Mouse (Mus musculus): Measurements from ENCODE around the gene Gm11985. TPM values are rescaled to one million over a fixed set of nuclear protein-coding genes. Genes with fewer than 3 reads are reported as not detected.

Gm11985 gene
- polyA plus RNA-seq, 1 experiment from 2014 or later = not detected

- Histone ChIP-seq H3K4me1 (ENCODE audit: control insufficient read depth, insufficient read depth, low read length) (0 out of 2 replicates have a peak, but pooled peaks cover 13% of the 10 kb centered on the region), H3K4me3 (replicated peaks; ENCODE audit: low read length) (no peak overlapping the region), H3K4me2 (ENCODE audit: low read depth, low read length) (no peak overlapping the region), H3K36me3 (ENCODE audit: control insufficient read depth, insufficient read depth, low read length) (no peaks in the 10 kb centered on the region), H3K9ac (ENCODE audit: low read length) (no peak overlapping the region), H3K27me3 (ENCODE audit: control insufficient read depth, insufficient read depth, low read length) (no peaks in the 10 kb centered on the region), H3K9me3 (replicated peaks; ENCODE audit: control insufficient read depth, low read length) (no peaks in the 10 kb centered on the region), H3K27ac (ENCODE audit: low read length) (no peak overlapping the region)
- 89% methylated on average over 8 of the region's 8 CpGs for WGBS
- ATAC-seq (ENCODE audit: insufficient read depth, low FRiP score) = no peak
Observed at GRCm38 (mm10) chr11:7138370-7138769, 50.0 kb downstream of the Gm11985 start.

DNA sequence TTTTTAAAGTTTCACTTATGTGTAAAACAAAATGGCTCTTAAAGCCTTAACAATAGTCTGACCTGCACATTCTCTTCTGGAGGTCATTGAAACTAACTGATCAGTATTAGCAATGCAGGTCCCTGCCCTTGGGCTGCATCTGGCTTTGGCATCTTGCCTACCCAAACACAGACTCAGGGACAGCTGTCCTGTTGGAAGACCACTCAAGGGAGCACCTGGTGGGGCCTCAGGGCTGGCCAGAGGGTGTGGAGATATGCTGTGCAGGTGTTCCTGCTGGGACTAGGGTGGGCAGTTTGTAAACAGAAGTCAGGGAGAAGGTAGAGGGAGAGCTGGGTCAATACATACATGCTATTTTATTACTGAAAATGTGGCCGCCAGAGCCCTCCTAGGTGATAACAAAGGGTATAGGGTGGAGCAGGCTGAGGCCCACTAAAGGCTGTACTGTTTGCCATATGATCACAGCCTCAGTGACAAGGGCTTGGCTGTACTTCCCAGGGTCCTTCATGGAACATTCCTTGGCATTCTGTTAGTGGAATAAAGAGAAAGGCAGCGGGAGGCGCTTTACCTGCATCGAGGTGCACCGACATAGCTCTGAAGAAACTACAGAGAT lies 52.0 kb downstream of the Gm11985 start:
- ATAC-seq (ENCODE audit: insufficient read depth, low FRiP score) = peak; percentile 73
- no peak overlapping the region for H3K27ac ChIP-seq (ENCODE audit: low read length)

DNA sequence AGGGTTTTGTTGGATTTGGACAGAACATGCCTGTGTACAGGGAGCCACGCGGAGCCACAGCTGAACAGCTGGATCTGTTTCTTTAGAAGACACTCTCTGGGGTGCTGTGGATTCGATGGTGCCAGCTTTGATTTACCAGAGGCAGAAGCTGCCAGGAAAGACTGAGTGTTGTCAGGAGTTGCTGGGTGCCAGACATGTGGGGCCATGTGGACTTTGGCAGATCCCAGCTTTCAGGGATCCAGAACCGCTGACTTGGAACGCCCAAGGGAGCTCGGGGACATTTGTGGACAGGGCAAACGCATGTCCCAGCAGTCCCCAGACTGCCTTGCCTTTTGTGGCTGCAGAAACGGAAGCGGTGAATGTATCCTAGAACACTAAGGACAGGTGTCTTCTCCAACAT lies 52.6 kb downstream of the Gm11985 start:
- H3K36me3 ChIP-seq (ENCODE audit: control insufficient read depth, insufficient read depth, low read length) = no peaks in the 10 kb centered on the region
- no peak overlapping the region for H3K9ac ChIP-seq (ENCODE audit: low read length)
- no peak overlapping the region for H3K27ac ChIP-seq (ENCODE audit: low read length)
- H3K27me3 ChIP-seq (ENCODE audit: control insufficient read depth, insufficient read depth, low read length) = no peaks in the 10 kb centered on the region
- no peak for ATAC-seq (ENCODE audit: insufficient read depth, low FRiP score)
- no peaks in the 10 kb centered on the region for H3K9me3 ChIP-seq (replicated peaks; ENCODE audit: control insufficient read depth, low read length)
- no peak overlapping the region for H3K4me2 ChIP-seq (ENCODE audit: low read depth, low read length)
- 0 out of 2 replicates have a peak, but pooled peaks cover 7% of the 10 kb centered on the region for H3K4me1 ChIP-seq (ENCODE audit: control insufficient read depth, insufficient read depth, low read length)
- H3K4me3 ChIP-seq (replicated peaks; ENCODE audit: low read length) = no peak overlapping the region
- WGBS = 81% methylated on average over 9 of the region's 9 CpGs

More for the DNA sequence above, 52.0 kb downstream of the Gm11985 start:
- H3K27me3 ChIP-seq (ENCODE audit: control insufficient read depth, insufficient read depth, low read length) = no peaks in the 10 kb centered on the region
- H3K4me1 ChIP-seq (ENCODE audit: control insufficient read depth, insufficient read depth, low read length) = 0 out of 2 replicates have a peak, but pooled peaks cover 7% of the 10 kb centered on the region
- no peaks in the 10 kb centered on the region for H3K9me3 ChIP-seq (replicated peaks; ENCODE audit: control insufficient read depth, low read length)
- no peak overlapping the region for H3K9ac ChIP-seq (ENCODE audit: low read length)
- no peaks in the 10 kb centered on the region for H3K36me3 ChIP-seq (ENCODE audit: control insufficient read depth, insufficient read depth, low read length)
- H3K4me2 ChIP-seq (ENCODE audit: low read depth, low read length) = no peak overlapping the region
- WGBS = 57% methylated on average over 5 of the region's 5 CpGs
- H3K4me3 ChIP-seq (replicated peaks; ENCODE audit: low read length) = no peak overlapping the region

GRCm38 (mm10) chr11:7135301-7135700 lies 53.1 kb downstream of the Gm11985 start:
- H3K27me3 ChIP-seq (ENCODE audit: control insufficient read depth, insufficient read depth, low read length) = no peaks in the 10 kb centered on the region
- no peak overlapping the region for H3K27ac ChIP-seq (ENCODE audit: low read length)
- H3K4me2 ChIP-seq (ENCODE audit: low read depth, low read length) = no peak overlapping the region
- 0 out of 2 replicates have a peak, but pooled peaks cover 7% of the 10 kb centered on the region for H3K4me1 ChIP-seq (ENCODE audit: control insufficient read depth, insufficient read depth, low read length)
- no peaks in the 10 kb centered on the region for H3K9me3 ChIP-seq (replicated peaks; ENCODE audit: control insufficient read depth, low read length)
- WGBS = 62% methylated on average over 6 of the region's 6 CpGs
- H3K9ac ChIP-seq (ENCODE audit: low read length) = no peak overlapping the region
- H3K36me3 ChIP-seq (ENCODE audit: control insufficient read depth, insufficient read depth, low read length) = no peaks in the 10 kb centered on the region
- ATAC-seq (ENCODE audit: insufficient read depth, low FRiP score) = no peak
- H3K4me3 ChIP-seq (replicated peaks; ENCODE audit: low read length) = no peak overlapping the region

DNA sequence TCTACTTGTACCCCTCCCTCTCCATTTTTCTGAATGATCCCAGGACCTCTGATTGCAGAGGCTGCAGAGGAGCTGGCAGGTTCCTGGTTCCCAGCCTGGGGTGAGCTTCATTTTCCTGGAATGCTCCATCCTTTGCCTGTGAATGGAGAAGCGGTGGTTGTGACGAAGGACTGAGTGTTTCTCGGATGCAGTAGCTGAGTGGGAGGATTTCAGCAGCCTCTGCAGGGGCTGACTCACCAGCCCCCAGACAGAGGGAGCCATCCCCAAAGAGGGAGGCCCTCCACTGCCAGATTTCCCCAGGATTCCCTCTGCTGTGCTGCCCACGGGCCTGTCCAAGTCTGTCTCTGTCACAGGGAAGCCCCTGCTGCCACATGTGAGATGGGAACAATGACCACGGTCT lies 54.0 kb downstream of the Gm11985 start:
- H3K4me1 ChIP-seq (ENCODE audit: control insufficient read depth, insufficient read depth, low read length) = 0 out of 2 replicates have a peak, but pooled peaks cover 7% of the 10 kb centered on the region
- H3K4me2 ChIP-seq (ENCODE audit: low read depth, low read length) = no peak overlapping the region
- 83% methylated on average over 5 of the region's 5 CpGs for WGBS
- no peak overlapping the region for H3K27ac ChIP-seq (ENCODE audit: low read length)
- H3K9ac ChIP-seq (ENCODE audit: low read length) = no peak overlapping the region
- no peak overlapping the region for H3K4me3 ChIP-seq (replicated peaks; ENCODE audit: low read length)
- no peaks in the 10 kb centered on the region for H3K9me3 ChIP-seq (replicated peaks; ENCODE audit: control insufficient read depth, low read length)
- ATAC-seq (ENCODE audit: insufficient read depth, low FRiP score) = no peak
- H3K36me3 ChIP-seq (ENCODE audit: control insufficient read depth, insufficient read depth, low read length) = no peaks in the 10 kb centered on the region
- no peaks in the 10 kb centered on the region for H3K27me3 ChIP-seq (ENCODE audit: control insufficient read depth, insufficient read depth, low read length)

DNA sequence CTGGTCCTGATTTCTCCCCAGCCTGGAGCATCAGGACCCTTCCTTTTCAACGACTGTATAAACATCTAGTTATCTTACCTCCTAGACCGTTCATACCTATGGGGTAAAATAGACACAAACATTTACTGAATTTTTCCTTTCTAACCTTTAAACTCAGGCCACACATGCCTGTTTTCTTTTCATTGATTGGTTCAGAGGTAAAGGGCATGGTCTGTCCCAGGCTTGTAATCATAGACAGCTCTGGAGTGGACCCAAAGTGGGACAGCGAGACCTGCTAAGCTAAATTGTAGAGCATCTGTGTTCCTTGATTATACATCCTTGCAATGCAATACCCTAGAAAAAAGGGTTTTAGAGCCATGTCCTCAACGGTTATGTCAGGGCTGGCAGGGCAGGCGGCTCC lies 54.6 kb downstream of the Gm11985 start:
- H3K4me3 ChIP-seq (replicated peaks; ENCODE audit: low read length) = no peak overlapping the region

More for the DNA sequence above, 54.6 kb downstream of the Gm11985 start:
- H3K27ac ChIP-seq (ENCODE audit: low read length) = no peak overlapping the region
- no peak for ATAC-seq (ENCODE audit: insufficient read depth, low FRiP score)
- WGBS = 82% methylated on average over 5 of the region's 5 CpGs
- no peaks in the 10 kb centered on the region for H3K36me3 ChIP-seq (ENCODE audit: control insufficient read depth, insufficient read depth, low read length)
- no peaks in the 10 kb centered on the region for H3K27me3 ChIP-seq (ENCODE audit: control insufficient read depth, insufficient read depth, low read length)
- no peak overlapping the region for H3K4me2 ChIP-seq (ENCODE audit: low read depth, low read length)
- 0 out of 2 replicates have a peak, but pooled peaks cover 7% of the 10 kb centered on the region for H3K4me1 ChIP-seq (ENCODE audit: control insufficient read depth, insufficient read depth, low read length)
- no peak overlapping the region for H3K9ac ChIP-seq (ENCODE audit: low read length)
- no peaks in the 10 kb centered on the region for H3K9me3 ChIP-seq (replicated peaks; ENCODE audit: control insufficient read depth, low read length)

Other genes with a start within 250 kb of the Gm11985 start
- 1.8 and 2.2 TPM in 2 replicates for gene Adcy1, start 125.1 kb downstream of the Gm11985 start, polyA plus RNA-seq (2015; fragmentation: Nextera tagmentation; extraction: Ambion mirVana)
- 5.8 and 8.5 TPM in 2 replicates for gene Igfbp1, start 9.2 kb upstream of the Gm11985 start, polyA plus RNA-seq (2015; fragmentation: Nextera tagmentation; extraction: Ambion mirVana)
- 41.4 and 50.8 TPM in 2 replicates for gene Igfbp3, start 25.4 kb upstream of the Gm11985 start, polyA plus RNA-seq (2015; fragmentation: Nextera tagmentation; extraction: Ambion mirVana)

All from stomach, embryonic 16.5 days (tissue).